Comparison of ENCODE assay signal across 8 mouse cellular contexts in genomic region chr1:172027010-172027808, GRCm38 (mm10). TPM values are rescaled to one million over a fixed set of nuclear protein-coding genes. Genes with fewer than 3 reads are reported as not detected.
DNase-seq lines count a peak whose midpoint lies in the region; ATAC-seq and TF ChIP-seq lines count a peak whose summit lies in the region.

No protein-coding gene starts in this region.

- H3K36me3 ChIP-seq in hindbrain, embryonic 12.5 days, result no peaks in the 10 kb centered on the region
- no peaks in the 10 kb centered on the region for H3K36me3 ChIP-seq in lung, postnatal 0 days (ENCODE audit: insufficient read depth, low read length)

- peak; percentile 96 for DNase-seq in NIH3T3 (ENCODE audit: low read depth)
- DNase-seq in cerebellum, adult 9-10 months, result peak; percentile 88
- DNase-seq in frontal cortex, postnatal 14 days (ENCODE audit: low spot score in 2 of 2), result peak; percentile 55 to 63
- DNase-seq in layer of hippocampus, postnatal 10 days (ENCODE audit: low spot score in 2 of 2), result peak; percentile 90 to 95
- DNase-seq in lung, postnatal 0 days (ENCODE audit: low spot score), result peak; percentile 86
- DNase-seq in ovary, postnatal 14 days (ENCODE audit: low spot score), result peak; percentile 92
- DNase-seq in thymus, postnatal 10 days (ENCODE audit: low spot score in 2 of 2), result peak; percentile 77 to 96

- peak overlapping the region; percentile 82 for H3K4me3 ChIP-seq in hindbrain, embryonic 12.5 days
- peak overlapping the region; percentile 88 for H3K4me3 ChIP-seq in lung, postnatal 0 days (ENCODE audit: low read depth, low read length)

- H3K27me3 ChIP-seq in hindbrain, embryonic 12.5 days, result no peaks in the 10 kb centered on the region
- H3K27me3 ChIP-seq in lung, postnatal 0 days (replicated peaks; ENCODE audit: insufficient read depth, low read length), result no peaks in the 10 kb centered on the region

- H3K4me1 ChIP-seq in hindbrain, embryonic 12.5 days, result peaks cover 53% of the 10 kb centered on the region
- peaks cover 4% of the 10 kb centered on the region; the same call in 1 of the 2 replicates for H3K4me1 ChIP-seq in lung, postnatal 0 days (ENCODE audit: insufficient read depth, low read depth, low read length)

- 0 out of 2 replicates have a peak, but pooled peaks have one; percentile 11 for TF ChIP-seq CTCF in lung, postnatal 0 days (IDR thresholded peaks at IDR 0.05)

- no peaks in the 10 kb centered on the region for H3K9me3 ChIP-seq in hindbrain, embryonic 12.5 days (replicated peaks)
- no peaks in the 10 kb centered on the region for H3K9me3 ChIP-seq in lung, postnatal 0 days (ENCODE audit: low read length)

- ATAC-seq in hindbrain, embryonic 12.5 days (ENCODE audit: low FRiP score), result peak; percentile 86
- ATAC-seq in lung, postnatal 0 days, result peak; percentile 95

- no peak for TF ChIP-seq EP300 in lung, postnatal 0 days (IDR thresholded peaks at IDR 0.05)

- H3K9ac ChIP-seq in hindbrain, embryonic 12.5 days, result peak overlapping the region; percentile 84
- peak overlapping the region; percentile 84 for H3K9ac ChIP-seq in lung, postnatal 0 days (replicated peaks; ENCODE audit: low read depth)

- peak overlapping the region; percentile 98 for H3K27ac ChIP-seq in hindbrain, embryonic 12.5 days
- H3K27ac ChIP-seq in lung, postnatal 0 days (ENCODE audit: low read length), result peak overlapping the region; percentile 57; the same call in 1 of the 2 replicates

- WGBS in hindbrain, embryonic 12.5 days, result under 1% methylated on average over 42 of the region's 54 CpGs
- 2% methylated on average over 42 of the region's 54 CpGs for WGBS in lung, postnatal 0 days

- H3K4me2 ChIP-seq in hindbrain, embryonic 12.5 days (replicated peaks), result peak overlapping the region; percentile 90
- peak overlapping the region; percentile 92 for H3K4me2 ChIP-seq in lung, postnatal 0 days (replicated peaks; ENCODE audit: low read depth, low read length)

RNA-seq across cellular contexts. Expression of gene Vangl2, which starts 1.0 kb away (rescaled TPM):
- 60.4 and 68.6 TPM in 2 replicates for polyA plus RNA-seq in hindbrain, embryonic 12.5 days (2016; fragmentation: Nextera tagmentation; extraction: Ambion mirVana)
- 10 to 100 TPM; 32.3 to 33.0 TPM for total RNA-seq in layer of hippocampus, postnatal 10 days (2021)
- 6.2 and 6.9 TPM in 2 replicates for polyA plus RNA-seq in lung, postnatal 0 days (2015; fragmentation: Nextera tagmentation; extraction: Ambion mirVana)

RNA-seq across cellular contexts. Expression of gene Nhlh1, which starts 30.2 kb away (rescaled TPM):
- polyA plus RNA-seq in hindbrain, embryonic 12.5 days (2016; fragmentation: Nextera tagmentation; extraction: Ambion mirVana), result 14.5 and 15.3 TPM in 2 replicates
- 1 to 10 TPM; 1.8 TPM for total RNA-seq in layer of hippocampus, postnatal 10 days (2021)
- polyA plus RNA-seq in lung, postnatal 0 days (2015; fragmentation: Nextera tagmentation; extraction: Ambion mirVana), result not detected in 2 replicates

RNA-seq across cellular contexts. Expression of gene Copa, which starts 55.1 kb away (rescaled TPM):
- 233 and 256 TPM in 2 replicates for polyA plus RNA-seq in hindbrain, embryonic 12.5 days (2016; fragmentation: Nextera tagmentation; extraction: Ambion mirVana)
- total RNA-seq in layer of hippocampus, postnatal 10 days (2021), result 100 to 1,000 TPM; 165 TPM
- polyA plus RNA-seq in lung, postnatal 0 days (2015; fragmentation: Nextera tagmentation; extraction: Ambion mirVana), result 99.1 and 111 TPM in 2 replicates

RNA-seq across cellular contexts. Expression of gene Ncstn, which starts 55.4 kb away (rescaled TPM):
- polyA plus RNA-seq in hindbrain, embryonic 12.5 days (2016; fragmentation: Nextera tagmentation; extraction: Ambion mirVana), result 128 and 132 TPM in 2 replicates
- total RNA-seq in layer of hippocampus, postnatal 10 days (2021), result 10 to 100 TPM; 72.0 to 79.4 TPM
- 103 and 108 TPM in 2 replicates for polyA plus RNA-seq in lung, postnatal 0 days (2015; fragmentation: Nextera tagmentation; extraction: Ambion mirVana)

Comparison
In these comparisons a context has a peak if more than half of its experiments do, and no peak if none do; other contexts are left out.
1. Peak in every context shown above with its lines: DNase-seq, ATAC-seq, H3K4me3 ChIP-seq and H3K27ac ChIP-seq.
2. RNA of gene Nhlh1, which starts 30.2 kb away (polyA plus RNA-seq): 14.5 to 15.3 TPM in hindbrain, embryonic 12.5 days; not detected in lung, postnatal 0 days; every median in the first group is over 10 times any median in the second.